Mouse (Mus musculus): ENCODE measurements around the gene Nlk. TPM values are rescaled to one million over a fixed set of nuclear protein-coding genes. Genes with fewer than 3 reads are reported as not detected.

Gene Nlk
- polyA plus RNA-seq, 1 experiment = 13.8 TPM

DNA sequence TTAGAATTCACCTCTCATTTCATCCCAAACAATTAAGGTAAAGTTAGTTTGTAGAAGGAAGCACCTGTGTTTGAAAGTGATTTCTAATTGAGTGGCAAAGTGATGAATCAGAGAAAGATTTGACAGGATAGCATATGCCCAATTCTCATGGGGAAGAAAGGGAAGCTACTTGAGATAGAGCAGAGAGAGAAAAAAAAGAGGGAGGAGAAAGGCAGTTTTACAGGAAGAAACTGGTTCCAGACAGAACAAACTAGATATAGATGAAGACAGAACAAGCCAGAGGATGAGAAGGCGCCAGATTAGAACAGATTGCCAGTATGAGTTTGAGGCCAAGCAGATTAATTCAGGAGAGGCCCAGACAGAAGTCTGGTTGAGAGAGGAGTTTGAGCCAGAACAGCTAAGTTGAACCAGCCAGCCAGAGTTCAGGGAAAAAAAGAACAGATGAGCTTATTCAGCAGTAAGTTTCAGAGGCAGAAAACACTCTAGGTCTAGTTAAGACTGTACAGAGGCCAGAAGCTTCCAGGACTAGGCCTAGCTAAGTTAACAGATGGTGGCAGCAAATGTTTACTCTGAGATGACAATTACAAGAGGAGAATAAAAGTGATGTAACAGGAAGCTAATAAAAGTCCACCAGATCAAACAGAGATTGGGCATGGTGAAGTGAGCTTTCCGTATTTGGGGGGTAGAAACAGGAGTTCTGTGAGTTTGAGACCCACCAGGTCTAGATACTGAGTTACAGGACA lies 149.3 kb downstream of the Nlk start:
- Histone ChIP-seq H3K27ac (ENCODE audit: insufficient read depth, low read length) (no peak overlapping the region), H3K4me1 (ENCODE audit: control insufficient read depth, insufficient read depth, insufficient read length) (no peaks in the 10 kb centered on the region; the same call in 1 of the 2 replicates), H3K27me3 (ENCODE audit: control insufficient read depth, insufficient read depth, low read length) (no peaks in the 10 kb centered on the region), H3K36me3 (ENCODE audit: control insufficient read depth, insufficient read depth, low read length) (peaks cover under 1% of the 10 kb centered on the region), H3K4me3 (ENCODE audit: extremely low read depth, insufficient read depth, insufficient read length) (no peak overlapping the region)
- DNase-seq (ENCODE audit: low read depth in 1 of 2, low spot score in 2 of 2) = no peak
- TF ChIP-seq CTCF (IDR thresholded peaks at IDR 0.05; ENCODE audit: extremely low read depth, insufficient read depth, insufficient read length, insufficient replicate concordance) = no peak
- TF ChIP-seq POLR2A (IDR thresholded peaks at IDR 0.05; ENCODE audit: low read depth, low read length) = no peak
- WGBS = 77% methylated on average over 2 of the region's 2 CpGs

DNA sequence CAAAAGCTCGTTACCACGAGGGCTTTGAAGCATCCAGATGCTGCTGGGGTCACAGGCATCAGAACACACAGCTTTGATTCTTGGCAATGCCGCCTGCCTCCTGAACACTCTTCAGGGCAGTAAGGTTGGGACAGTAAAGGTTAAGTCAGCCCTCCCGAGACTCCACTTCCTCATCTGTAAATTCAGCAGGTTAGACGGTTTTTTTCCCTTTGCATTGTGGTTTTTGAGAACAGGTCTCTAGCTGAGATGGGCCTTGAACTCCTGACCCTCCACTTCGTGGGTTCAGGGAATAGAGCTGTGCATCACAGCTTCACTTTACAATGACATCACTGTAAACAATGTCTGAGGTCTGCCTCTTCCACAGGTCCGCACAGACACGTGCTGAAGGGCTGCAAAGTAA lies 152.0 kb downstream of the Nlk start:
- WGBS = 56% methylated on average over 8 of the region's 8 CpGs
- Histone ChIP-seq H3K4me1 (ENCODE audit: control insufficient read depth, insufficient read depth, insufficient read length) (no peaks in the 10 kb centered on the region; the same call in 1 of the 2 replicates), H3K27ac (ENCODE audit: insufficient read depth, low read length) (no peak overlapping the region), H3K36me3 (ENCODE audit: control insufficient read depth, insufficient read depth, low read length) (peaks cover 13% of the 10 kb centered on the region), H3K27me3 (ENCODE audit: control insufficient read depth, insufficient read depth, low read length) (no peaks in the 10 kb centered on the region), H3K4me3 (ENCODE audit: extremely low read depth, insufficient read depth, insufficient read length) (no peak overlapping the region)
- no peak for DNase-seq (ENCODE audit: low read depth in 1 of 2, low spot score in 2 of 2)
- TF ChIP-seq CTCF (IDR thresholded peaks at IDR 0.05; ENCODE audit: extremely low read depth, insufficient read depth, insufficient read length, insufficient replicate concordance) = no peak
- no peak for TF ChIP-seq POLR2A (IDR thresholded peaks at IDR 0.05; ENCODE audit: low read depth, low read length)

DNA sequence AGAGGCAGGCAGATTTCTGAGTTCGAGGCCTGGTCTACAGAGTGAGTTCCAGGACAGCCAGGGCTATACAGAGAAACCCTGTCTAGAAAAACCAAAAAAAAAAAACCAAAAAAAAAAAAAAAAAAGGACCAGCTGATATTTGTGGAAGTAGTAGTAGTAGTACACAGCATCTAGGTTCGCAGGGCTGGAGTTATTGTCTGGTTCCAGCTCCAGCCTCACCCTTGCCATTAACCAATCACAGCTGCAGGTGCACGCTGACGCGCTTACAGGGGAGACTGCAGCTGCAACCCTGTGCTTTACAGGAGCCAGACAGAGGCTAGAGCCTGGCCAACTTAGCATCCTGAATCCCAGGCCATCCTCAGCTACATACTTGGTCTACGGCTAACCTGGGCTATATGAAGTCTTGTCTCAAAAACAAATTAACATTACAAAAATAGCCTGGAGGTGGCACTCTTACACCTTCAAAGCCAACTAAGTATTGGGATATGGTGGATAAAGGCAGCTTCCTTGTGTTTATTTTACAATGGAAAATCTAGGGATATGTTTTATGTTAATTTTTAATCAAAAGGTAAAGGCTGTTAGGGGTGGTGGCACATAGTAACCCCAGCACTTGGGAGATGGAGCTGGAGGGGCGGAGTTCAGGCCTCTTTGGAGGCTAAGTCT lies 152.6 kb downstream of the Nlk start:
- WGBS = 93% methylated on average over 7 of the region's 7 CpGs
- TF ChIP-seq CTCF (IDR thresholded peaks at IDR 0.05; ENCODE audit: extremely low read depth, insufficient read depth, insufficient read length, insufficient replicate concordance) (no peak), POLR2A (IDR thresholded peaks at IDR 0.05; ENCODE audit: low read depth, low read length) (no peak)
- Histone ChIP-seq H3K4me3 (ENCODE audit: extremely low read depth, insufficient read depth, insufficient read length) (no peak overlapping the region), H3K27me3 (ENCODE audit: control insufficient read depth, insufficient read depth, low read length) (no peaks in the 10 kb centered on the region), H3K27ac (ENCODE audit: insufficient read depth, low read length) (no peak overlapping the region), H3K4me1 (ENCODE audit: control insufficient read depth, insufficient read depth, insufficient read length) (no peaks in the 10 kb centered on the region; the same call in 1 of the 2 replicates), H3K36me3 (ENCODE audit: control insufficient read depth, insufficient read depth, low read length) (peaks cover 15% of the 10 kb centered on the region)
- DNase-seq (ENCODE audit: low read depth in 1 of 2, low spot score in 2 of 2) = no peak

DNA sequence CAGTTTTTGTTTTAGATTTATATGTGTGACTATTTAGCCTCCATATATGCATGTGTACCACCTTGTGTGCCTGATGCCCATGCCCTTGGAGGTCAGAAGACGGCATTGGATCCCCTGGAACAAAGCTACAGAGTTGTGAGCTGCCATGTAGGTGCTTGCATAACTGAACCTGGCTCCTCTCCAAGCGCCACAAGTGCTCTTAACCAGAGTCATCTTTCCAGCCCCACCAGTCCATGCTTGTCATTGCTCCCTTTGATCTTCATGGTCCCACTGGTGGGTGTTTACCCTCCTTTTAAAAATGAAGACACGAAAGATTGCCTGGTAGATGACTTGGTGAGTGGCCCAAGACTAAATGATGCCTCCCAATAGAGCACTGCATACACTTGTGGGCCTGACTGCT lies 156.8 kb downstream of the Nlk start:
- Histone ChIP-seq H3K4me1 (ENCODE audit: control insufficient read depth, insufficient read depth, insufficient read length) (no peaks in the 10 kb centered on the region), H3K27ac (ENCODE audit: insufficient read depth, low read length) (no peak overlapping the region), H3K4me3 (ENCODE audit: extremely low read depth, insufficient read depth, insufficient read length) (no peak overlapping the region), H3K27me3 (ENCODE audit: control insufficient read depth, insufficient read depth, low read length) (no peaks in the 10 kb centered on the region), H3K36me3 (ENCODE audit: control insufficient read depth, insufficient read depth, low read length) (peaks cover 18% of the 10 kb centered on the region)
- TF ChIP-seq POLR2A (IDR thresholded peaks at IDR 0.05; ENCODE audit: low read depth, low read length) (no peak), CTCF (IDR thresholded peaks at IDR 0.05; ENCODE audit: extremely low read depth, insufficient read depth, insufficient read length, insufficient replicate concordance) (no peak)
- 92% methylated on average over 3 of the region's 3 CpGs for WGBS
- no peak for DNase-seq (ENCODE audit: low read depth in 1 of 2, low spot score in 2 of 2)

DNA sequence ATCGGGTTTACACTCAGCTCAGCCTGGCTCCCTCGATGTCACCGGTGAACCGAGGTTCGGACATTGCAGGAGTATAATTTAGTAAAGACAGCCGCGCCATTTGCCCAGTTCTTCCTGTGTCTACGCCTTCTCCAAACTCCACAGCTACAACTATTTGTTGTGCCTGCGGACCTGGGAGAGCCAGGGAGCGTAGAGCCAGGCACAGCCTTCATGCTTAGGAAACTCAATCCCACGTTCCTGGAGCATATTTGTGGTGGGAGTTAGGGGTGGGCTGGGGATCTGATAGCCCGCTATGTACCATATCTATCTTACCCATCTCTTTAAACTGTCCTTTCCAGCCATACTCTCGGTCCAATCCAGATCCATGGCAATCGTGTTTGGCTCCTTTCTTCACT lies 160.5 kb downstream of the Nlk start:
- no peak for DNase-seq (ENCODE audit: low read depth in 1 of 2, low spot score in 2 of 2)
- peak overlapping the region; percentile 87 for H3K4me3 ChIP-seq (ENCODE audit: extremely low read depth, insufficient read depth, insufficient read length)
- H3K36me3 ChIP-seq (ENCODE audit: control insufficient read depth, insufficient read depth, low read length) = peaks cover 15% of the 10 kb centered on the region
- 1% methylated on average over 14 of the region's 14 CpGs for WGBS
- H3K27me3 ChIP-seq (ENCODE audit: control insufficient read depth, insufficient read depth, low read length) = no peaks in the 10 kb centered on the region
- TF ChIP-seq POLR2A (IDR thresholded peaks at IDR 0.05; ENCODE audit: low read depth, low read length) (no peak), CTCF (IDR thresholded peaks at IDR 0.05; ENCODE audit: extremely low read depth, insufficient read depth, insufficient read length, insufficient replicate concordance) (no peak)
- H3K27ac ChIP-seq (ENCODE audit: insufficient read depth, low read length) = peak overlapping the region; percentile 62
- H3K4me1 ChIP-seq (ENCODE audit: control insufficient read depth, insufficient read depth, insufficient read length) = no peaks in the 10 kb centered on the region; the same call in 1 of the 2 replicates

DNA sequence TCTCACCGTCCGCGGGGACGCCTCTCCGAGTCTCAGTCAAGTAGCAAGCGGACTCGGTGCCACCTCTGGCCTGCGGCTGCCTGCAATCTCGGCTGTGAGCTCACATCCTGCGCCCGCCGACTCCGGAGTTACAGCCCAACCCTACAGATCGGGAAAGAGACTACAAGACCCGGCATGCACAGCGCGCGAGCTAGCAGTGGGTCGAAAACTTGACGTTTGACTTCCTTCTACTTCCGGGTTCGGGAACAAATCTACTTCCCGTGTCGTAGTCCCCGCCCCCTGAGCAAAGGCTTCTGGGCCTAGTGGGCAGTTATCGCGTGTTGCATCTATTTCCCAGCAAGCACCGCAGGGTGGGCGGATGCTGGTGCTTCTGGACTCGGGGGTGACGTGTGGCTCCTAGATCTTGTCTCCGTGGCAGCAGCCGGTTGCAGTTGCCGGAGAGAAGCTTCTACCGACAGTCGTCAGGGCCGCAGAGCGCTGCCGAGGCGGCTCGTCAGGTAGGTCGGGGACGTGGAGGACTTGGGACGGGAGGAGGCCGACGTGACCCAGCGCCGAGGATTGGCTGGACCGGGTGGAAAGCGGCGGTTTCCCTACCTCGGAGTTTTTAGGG lies 161.0 kb downstream of the Nlk start, which contains the start of the genes Tnfaip1 and Ift20:
Gene Tnfaip1 (minus strand): TSS at position 253 of the 610 bp plus-strand sequence.
Gene Ift20 (plus strand): TSS at position 282 of the 610 bp plus-strand sequence.
- H3K27me3 ChIP-seq (ENCODE audit: control insufficient read depth, insufficient read depth, low read length) = no peaks in the 10 kb centered on the region
- H3K27ac ChIP-seq (ENCODE audit: insufficient read depth, low read length) = peak within 1 kb of the TSS; percentile 84
- peak; percentile 99 for DNase-seq (ENCODE audit: low read depth in 1 of 2, low spot score in 2 of 2)
- under 1% methylated on average over 52 of the region's 52 CpGs for WGBS
- no peaks in the 10 kb centered on the region; the same call in 1 of the 2 replicates for H3K4me1 ChIP-seq (ENCODE audit: control insufficient read depth, insufficient read depth, insufficient read length)
- TF ChIP-seq POLR2A (IDR thresholded peaks at IDR 0.05; ENCODE audit: low read depth, low read length) (peak; percentile 69), CTCF (IDR thresholded peaks at IDR 0.05; ENCODE audit: extremely low read depth, insufficient read depth, insufficient read length, insufficient replicate concordance) (no peak)
- H3K4me3 ChIP-seq (ENCODE audit: extremely low read depth, insufficient read depth, insufficient read length) = peak within 1 kb of the TSS; percentile 87
- peaks cover 13% of the 10 kb centered on the region for H3K36me3 ChIP-seq (ENCODE audit: control insufficient read depth, insufficient read depth, low read length)

All from spleen, adult 2 months (tissue).